Mouse (Mus musculus) 3T3-L1 (cell line): ENCODE results near the gene Map3k19.

Experiments
- DNase-seq: peaks from one replicate; pipeline ENCODE4 v3.0.0-alpha.2; 2015; ENCODE audit warnings: low read depth, low spot score

Map3k19 gene

DNA sequence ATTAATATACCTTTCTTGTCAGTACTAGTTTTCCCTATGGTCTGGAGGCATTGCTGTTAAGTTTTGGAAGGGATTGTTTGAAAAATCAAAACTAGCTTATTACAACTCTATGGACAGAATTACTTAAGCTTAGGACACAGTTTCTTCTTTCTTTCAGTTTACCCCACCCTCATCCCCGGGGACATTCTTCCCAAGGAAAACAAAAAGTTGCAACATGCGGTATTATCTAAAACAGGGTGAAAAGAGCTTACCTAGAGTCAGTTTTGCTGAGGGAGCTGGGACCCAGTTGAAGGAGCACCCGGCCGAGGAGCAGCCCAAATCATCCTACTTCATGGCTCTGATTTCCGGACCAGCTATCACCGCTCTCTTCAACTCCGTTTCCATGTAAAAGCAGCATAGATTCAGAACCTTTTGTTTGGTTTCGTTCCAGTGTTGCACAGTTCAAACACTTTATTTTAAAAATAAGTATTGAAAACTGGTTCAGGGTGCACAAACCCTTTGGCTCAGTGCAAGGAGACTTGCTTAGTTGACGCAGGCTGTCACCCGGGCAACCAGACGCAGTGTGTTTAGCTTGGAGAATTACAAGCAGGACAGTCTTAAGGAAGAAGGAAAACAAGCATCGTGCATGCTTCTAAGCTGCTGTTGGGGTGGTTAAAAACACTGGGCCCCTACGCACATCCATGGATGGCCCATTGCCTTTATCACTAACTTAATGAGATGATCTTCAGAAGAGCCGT is at the start of gene Map3k19:
Map3k19 (minus strand) TSS at position 546 of the 737 bp plus-strand sequence.
- DNase-seq: no peak

DNA sequence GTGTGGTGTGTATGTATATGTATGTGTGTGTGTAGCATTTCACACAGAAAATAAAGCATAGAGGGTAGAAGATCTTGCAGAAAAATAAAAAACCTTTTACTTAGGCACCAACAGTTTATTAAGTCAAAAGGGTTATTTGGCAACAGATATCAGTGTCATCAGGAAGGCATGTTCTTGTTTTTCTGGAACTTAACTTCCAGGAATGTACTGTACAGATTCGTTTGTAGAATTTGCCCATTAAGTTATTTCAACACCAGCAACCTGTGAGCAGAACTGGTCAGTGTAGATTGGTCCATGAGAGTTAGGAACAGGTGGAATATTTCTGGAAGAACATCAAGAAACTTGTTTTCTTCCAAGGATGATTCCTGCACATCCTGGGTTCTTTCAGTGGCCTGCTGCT is 44.6 kb upstream of the Map3k19 start:
- no peak for DNase-seq

DNA sequence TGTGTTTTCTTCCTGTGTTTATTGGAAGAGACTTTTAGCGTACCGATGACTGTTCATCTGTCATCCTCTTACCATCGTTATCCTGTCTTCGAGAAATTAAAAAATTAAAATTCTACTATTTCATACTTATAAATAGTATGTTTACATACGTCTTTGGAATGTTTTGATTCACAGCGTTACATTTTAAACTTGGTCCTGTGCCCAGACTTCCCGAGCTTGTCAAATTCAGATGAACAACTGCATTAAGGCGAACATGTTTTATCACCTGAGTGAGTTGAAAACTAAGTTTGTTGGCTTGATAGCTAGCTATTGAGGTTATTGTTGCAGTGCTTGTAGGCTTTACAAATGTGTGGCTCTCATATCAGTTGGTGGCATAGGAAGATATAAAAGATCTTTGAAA is 14.4 kb upstream of the Map3k19 start:
- DNase-seq: no peak

DNA sequence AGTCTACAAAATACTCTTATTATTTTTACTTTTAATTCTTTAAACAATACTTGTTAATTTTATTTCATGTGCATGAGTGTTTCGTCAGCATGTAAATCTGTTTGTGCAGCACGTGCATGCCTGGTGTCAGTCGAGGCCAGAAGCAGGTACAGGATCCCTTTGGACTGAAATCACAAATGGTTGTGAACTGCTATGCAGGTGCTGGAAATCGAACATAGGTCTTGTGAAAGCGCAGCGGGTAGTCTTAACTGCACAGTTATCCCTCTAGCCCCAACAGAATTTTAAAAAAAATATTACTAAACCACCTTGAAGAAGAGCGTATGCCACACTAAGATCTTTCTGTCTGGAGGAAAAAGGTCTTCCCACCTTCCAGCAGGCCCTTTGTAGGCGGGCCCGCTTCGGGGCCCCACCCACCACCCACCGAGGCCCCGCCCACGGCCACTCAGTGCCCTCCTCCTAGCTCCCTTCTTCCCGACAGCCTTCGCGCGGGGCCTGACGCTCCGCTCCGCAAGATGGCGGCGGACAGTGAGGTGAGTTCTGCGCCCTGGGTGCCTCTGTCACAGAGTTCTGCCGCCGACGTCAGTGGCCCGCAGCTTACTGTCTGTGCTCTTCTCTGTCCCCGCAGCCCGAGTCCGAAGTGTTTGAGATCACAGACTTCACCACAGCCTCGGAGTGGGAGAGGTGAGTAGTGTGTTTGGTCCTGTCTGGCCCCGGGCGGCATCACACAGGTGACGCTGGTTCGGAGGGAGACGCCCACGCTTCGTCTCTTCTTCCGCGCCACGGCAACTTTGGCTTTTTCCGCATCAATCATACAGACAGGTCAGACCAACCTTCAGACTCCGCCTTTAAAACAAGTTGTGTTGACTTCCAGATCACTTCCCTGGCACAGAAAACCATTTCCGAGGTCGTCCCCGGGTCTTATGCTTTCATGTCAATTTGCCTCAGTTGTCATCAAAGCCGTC is 13.8 kb upstream of the Map3k19 start, which contains the start of gene Rab3gap1:
Rab3gap1 (plus strand) TSS at position 474 of the 962 bp plus-strand sequence.
- peak; percentile 88 for DNase-seq

DNA sequence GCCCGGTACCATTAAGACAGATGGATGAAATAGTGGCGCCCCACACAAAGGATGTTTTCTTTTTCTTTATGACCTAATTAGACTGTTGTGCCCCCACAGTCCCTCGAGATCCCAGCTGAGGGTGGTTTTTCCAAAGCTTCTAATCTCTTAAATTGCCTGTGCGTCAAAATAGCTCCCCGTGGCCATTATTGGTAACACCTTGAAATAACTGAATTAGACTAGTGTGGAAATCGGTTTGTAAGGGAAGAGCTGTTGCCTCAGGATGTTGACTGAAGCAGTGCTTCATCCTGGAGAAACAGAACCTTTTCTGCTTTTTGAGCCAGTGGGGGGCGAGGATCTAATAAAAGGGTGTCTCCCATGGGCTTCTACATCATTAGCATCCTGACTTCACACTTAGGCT is 9.0 kb upstream of the Map3k19 start:
- DNase-seq: no peak

DNA sequence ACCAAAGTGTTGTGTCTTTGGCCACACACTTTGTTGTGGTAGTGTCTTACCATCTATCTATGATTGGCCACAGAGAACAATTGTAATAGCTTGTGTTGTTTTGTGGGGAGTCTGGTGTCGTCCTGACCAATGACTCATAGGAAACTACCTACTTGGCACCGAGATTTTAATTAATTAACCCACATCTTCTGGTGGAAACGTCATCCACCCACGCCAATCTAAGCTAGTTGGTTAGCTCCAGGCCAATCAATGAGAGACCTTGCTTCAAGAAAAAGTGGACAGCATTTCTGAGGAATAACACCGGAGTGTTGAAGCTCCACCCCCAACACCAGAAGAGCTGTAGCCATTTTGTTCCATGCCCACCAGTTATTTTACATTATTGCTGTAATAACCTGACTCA is 7.1 kb upstream of the Map3k19 start:
- no peak for DNase-seq

DNA sequence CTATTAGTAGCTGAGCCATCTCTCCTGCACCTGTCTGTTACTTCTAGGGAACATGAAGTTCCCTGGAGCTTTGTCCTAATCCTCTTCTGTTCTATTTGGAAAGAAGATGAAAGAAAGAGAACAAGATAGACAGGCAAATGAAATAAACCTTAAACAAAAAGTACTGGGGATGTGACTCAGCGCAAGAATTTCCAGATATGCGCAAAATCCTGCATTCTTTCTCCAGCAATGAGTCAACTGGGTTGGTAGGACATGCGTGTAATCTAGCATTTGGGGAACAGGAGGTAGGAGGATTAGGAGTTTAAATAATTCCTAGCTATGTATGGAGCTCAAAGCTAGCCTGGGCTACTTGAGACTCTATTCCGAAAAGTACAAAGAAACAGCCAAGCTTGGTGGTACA is 5.7 kb upstream of the Map3k19 start:
- DNase-seq: peak; percentile 79

DNA sequence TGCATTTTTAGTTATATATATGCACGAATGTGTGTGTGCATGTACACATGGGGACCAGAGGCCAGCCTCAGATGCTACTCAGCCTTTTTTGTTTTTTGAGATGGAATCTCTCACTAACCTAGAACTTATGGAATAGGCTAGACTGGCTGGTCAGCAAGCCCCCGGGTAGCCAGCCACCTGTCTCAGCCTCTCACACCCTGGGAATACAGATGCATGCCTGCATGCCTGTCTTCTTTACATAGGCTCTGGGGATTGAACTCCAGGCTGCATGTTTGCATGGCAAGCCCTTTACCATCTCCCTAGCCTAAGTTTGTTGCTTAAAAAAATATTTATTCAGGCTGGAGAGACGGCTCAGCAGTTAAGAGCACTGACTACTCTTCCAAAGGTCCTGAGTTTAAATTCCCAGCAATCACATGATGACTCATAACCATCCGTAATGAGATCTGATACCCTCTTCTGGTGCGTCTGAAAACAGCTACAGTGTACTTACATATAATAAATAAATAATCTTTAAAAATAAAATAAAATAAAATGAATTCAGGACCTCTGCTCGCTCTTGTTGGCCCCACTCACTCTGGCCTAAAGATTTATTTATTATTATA is 5.1 kb upstream of the Map3k19 start:
- DNase-seq: peak; percentile 61

DNA sequence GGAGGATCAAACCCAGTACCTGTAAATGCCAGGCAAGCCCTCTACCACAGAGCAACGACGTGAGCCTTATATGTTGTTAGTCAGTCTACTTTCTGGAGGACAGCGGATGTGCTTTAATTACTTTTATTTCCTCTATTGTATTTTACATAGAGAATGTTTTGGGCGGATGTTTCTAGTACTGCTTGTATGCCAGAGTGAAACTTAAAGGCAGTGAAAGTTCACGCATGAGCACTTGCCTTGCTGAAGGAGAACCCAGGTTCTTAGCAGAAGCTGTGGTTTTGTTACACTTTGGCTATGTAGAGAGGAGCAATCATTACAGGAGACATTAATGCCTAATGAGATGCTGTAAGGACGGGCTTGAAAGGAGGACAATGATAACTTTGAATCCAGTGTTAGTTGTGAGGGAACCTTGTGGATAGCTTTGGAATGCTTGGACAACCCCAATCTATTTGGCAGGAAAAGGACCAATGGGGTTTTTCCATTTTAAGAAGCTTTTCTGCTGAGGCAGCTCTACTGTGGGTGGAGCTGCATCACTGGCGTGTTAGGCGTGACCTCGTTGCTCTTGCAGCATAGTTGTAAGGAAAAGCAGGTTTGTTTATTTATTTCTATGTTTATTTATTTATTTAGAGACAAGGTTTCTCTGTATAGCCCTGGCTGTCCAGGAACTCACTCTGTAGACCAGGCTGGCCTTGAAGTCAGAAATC is 4.3 kb upstream of the Map3k19 start:
- DNase-seq: no peak

DNA sequence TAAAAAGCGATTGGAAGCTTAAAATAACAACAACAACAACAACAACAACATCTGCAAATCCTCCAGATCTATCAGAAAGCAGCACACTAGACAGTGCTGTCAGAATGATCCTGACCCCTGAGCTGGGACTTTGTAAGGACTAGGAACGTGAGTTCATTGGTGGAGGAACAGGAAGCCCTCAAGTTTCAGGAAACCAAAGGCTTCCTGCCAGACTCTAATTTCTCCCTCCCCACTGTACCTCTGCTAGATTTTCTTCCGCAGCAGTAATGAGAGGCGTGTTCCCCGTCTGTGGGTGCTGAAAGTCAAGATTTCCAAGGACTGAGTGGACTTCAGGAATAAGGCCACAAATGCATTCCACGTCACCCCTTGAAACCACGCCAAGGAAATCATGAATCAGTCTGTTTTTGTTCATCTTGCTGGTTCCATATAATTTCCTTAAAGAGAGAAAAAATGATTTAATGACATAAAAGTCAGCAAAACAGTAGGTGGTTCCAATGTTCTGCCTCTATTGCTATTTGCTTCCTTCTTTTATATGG is 4.7 kb downstream of the Map3k19 start:
- DNase-seq: peak; percentile 88

DNA sequence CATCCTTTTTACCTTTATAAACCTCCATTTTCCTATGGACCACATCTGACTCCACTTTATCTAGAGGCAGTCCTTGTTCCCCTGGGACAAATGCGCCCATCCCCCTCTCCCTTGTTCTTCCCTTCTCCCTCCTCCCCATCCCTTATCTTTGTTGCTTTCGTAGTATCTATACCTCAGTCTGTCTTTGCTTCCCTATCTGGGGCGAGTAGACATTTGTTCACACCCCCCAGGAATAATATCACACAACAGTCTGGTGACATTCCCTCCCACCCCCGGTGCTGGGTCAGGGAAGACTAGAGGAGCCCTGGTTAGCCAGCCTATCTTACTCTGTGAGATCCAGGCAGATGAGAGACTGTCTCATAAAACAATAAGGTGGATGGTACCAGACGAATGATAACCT is 9.4 kb downstream of the Map3k19 start:
- DNase-seq: no peak

DNA sequence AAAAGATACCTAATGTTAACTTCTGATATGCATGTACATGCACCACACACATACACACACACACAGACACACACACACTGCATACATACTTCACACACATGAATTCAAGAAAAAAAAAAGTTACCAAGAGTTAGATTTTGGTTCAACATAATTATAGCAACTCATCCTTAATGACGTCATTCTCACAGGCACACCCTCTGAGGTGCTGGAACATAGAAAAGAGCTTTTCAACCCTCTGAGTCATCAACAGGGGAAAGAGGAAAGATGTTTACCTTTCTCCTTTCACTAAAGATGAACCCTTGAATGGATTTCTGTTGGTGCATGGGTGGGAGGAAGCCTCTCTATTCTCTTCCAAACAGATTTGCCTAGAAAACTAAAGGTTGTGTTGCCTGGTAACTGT is 16.2 kb downstream of the Map3k19 start:
- DNase-seq: peak; percentile 39

DNA sequence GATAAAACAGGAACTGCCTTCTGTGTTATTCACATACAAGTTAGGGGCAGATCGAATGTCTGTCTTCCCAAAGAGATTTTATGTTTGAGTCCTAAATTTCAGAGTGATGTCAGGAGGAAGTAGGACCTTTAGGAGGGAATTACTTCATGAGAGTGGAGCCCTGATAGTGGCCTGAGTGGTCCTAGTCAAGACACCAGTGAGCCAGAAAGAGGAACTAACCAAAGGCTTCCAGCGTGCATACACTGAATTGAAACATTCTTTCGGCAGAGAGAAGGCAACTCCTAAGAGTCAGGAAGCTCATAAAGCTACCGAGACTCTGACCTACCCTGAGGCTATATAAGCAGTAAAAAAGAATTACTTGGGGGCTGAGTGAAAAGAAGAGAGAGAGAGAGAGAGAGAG is 18.2 kb downstream of the Map3k19 start:
- no peak for DNase-seq

DNA sequence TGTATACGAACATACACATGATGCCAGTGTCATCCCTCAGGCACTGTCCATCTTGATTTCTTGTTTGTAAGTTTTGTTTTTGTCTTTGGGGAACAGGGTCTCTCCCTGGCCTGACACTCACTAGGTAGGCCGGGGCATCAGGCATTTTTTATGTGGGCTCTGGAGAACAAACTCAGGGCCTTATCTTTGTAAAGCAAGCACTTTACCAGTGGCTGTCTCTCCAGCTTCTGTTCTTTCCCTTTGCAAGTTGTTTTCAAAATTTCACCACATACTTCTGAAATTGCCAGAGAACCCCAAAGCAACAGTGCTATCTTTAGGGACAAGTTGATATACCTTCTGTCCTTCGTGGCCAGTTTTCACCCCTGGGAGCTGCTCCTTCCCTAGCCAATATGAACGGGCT is 20.6 kb downstream of the Map3k19 start:
- DNase-seq: no peak

DNA sequence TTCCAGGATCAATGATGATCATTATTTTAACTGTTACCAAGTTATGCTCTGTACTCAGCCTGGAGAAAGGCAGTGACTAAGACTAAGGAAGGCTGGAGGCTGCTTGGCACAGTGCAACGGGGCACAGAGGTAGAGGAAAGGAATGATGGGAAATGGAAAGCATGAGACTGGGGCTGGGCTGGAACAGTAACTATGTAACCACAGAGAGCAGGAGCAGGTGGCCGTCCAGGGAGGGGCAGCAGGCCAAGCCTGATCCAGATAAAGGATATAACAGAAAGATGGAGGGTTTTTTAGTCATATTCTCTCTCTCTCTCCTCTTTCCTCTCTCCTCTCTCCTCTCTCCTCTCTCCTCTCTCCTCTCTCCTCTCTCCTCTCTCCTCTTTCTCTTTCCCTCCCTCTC is 21.1 kb downstream of the Map3k19 start:
- DNase-seq: peak; percentile 25

DNA sequence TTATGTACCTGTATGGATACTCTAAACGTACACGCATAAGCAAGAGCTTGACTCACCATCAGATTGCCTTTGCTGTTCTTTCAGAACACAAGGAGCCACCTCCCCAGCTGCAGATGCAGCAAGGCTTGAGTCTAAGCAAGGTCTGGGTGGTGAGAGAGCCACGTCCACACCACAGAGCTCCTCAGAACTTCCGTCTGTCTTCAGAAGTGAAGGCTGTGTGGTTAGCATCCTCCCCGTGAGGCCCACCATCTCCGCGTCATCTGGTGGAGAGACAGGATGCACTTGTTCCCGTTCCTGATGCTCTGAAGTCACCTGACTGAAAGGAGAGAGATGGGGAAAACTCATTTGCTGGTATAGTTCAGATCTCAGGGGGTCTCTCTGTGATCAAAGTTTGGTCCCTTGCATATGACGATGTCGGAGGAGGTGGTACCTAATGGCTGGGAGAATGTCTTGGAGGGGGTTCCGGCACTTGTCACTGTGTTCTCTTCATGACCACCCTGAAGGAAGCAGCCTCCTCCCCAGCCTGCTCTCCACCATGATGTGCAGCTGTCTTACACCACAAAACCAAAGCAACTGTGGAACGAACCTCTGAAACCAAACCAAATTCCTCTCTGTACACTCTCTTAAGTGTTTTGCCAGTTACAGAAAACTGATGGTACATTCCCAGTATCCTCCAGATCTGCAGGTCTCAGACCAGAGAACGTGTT is 24.5 kb downstream of the Map3k19 start:
- no peak for DNase-seq

DNA sequence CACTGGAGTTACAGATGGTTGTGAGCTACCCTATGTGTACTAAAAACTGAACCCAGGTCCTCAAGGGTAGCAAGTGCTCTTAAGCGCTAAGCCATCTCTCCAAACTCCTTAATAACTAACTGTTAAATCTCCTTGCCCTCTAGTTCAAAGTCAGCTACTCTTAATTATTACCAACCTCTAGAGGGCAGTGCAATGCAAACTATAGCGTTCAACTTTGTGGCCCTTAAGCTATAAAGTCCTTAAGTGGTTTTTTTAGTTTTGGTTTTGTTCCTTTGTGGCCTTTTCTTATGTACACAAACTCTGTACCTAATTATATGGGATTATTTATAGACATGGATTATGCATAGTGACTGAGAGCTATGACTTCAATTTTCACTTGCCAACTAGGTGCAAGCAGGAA is 27.5 kb downstream of the Map3k19 start:
- DNase-seq: peak; percentile 87

DNA sequence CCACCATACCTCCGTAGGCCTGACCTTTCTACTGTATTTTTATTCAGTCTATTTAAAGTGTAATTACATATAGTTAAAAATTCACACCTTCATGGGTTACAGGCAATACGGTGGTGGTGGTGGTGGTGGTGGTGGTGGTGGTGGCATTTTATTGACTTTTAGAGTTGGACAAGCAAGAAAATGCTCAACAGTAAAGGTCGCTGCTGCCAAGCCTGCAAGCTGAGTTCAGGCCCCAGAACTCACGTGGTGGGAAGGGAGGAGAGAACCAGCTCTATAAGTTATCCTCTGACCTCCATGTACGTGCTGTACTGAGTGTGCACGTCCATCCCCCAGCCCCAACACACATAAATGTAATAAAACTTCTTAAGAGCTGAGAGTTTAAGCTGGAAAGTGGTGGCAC is 38.5 kb downstream of the Map3k19 start:
- DNase-seq: no peak

DNA sequence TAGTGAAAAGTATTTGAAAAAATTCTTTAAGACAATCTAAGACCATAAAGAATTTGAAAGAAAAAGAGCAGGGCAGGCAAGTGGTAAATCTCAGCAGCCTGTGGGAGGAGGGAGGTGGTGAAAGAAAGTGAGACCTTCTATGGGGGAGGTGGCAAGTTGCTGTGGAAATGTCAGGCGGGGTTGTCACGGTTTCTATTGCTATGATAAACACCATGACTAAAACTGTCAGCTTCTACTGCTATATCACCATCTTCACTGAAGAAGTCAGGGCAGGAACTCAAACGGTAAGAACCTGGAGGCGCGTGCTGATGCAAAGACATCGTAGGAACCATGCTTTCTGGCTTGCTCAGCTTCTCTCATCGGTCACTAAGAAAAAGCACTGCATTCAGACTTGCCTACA is 41.9 kb downstream of the Map3k19 start:
- DNase-seq: no peak

DNA sequence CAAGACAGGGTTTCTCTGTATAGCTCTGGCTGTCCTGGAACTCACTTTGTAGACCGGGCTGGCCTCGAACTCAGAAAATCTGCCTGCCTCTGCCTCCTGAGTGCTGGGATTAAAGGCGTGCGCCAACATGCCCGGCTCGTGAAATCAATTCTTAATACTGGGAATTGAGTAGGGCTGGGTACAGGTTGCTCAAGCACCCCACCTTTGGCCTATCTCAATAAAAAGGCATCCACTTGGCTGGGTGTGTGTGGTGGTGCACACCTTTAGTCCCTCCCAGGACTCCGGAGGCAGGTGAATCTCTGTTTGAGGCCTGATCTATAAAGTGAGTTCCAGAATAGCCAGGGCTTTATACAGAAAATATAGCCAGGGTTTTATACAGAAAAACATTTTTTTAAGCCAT is 46.2 kb downstream of the Map3k19 start:
- no peak for DNase-seq

DNA sequence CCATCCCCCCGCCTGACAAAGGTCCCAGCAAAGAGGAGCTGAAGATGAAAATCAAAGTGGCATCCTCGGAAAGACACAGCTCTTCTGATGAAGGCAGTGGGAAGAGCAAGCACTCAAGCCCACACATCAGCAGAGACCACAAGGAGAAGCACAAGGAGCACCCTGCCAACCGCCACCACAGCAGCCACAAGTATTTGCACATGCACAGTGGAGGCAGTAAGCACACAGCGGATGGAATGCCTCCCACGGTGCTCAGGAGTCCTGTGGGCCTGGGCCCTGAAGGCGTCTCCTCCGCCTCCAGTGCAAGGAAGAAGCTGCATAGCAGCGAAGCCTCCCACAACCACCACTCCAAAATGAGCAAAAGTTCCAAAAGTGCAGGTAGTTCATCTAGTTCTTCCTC is 51.9 kb downstream of the Map3k19 start:
- no peak for DNase-seq
